Mouse (Mus musculus) retina, postnatal 1 day (tissue): ENCODE data around the gene 1700029H14Rik.

Experiments
- DNase-seq: peaks from one replicate; pipeline ENCODE4 v3.0.0-alpha.2; 2012

The 1700029H14Rik gene

GRCm38 (mm10) chr8:13562118-13562517, at the start of gene 1700029H14Rik:
Gene 1700029H14Rik, minus strand, starts transcription at chr8:13562461.
- DNase-seq, result no peak

- DNase-seq, result no peak
These were observed 49.4 kb upstream of the 1700029H14Rik start for GRCm38 (mm10) chr8:13611702-13612101.

GRCm38 (mm10) chr8:13609971-13610370, 47.7 kb upstream of the 1700029H14Rik start:
- DNase-seq, result no peak

- no peak for DNase-seq
These were observed 46.7 kb upstream of the 1700029H14Rik start for GRCm38 (mm10) chr8:13608946-13609345.

GRCm38 (mm10) chr8:13605920-13606480, 43.7 kb upstream of the 1700029H14Rik start:
- no peak for DNase-seq

GRCm38 (mm10) chr8:13602621-13603020, 40.4 kb upstream of the 1700029H14Rik start:
- DNase-seq, result peak; percentile 62

GRCm38 (mm10) chr8:13601166-13601565, 38.9 kb upstream of the 1700029H14Rik start:
- DNase-seq, result no peak

GRCm38 (mm10) chr8:13600716-13601115, 38.5 kb upstream of the 1700029H14Rik start:
- no peak for DNase-seq

- DNase-seq, result no peak
These were observed 37.9 kb upstream of the 1700029H14Rik start for GRCm38 (mm10) chr8:13600204-13600603.

GRCm38 (mm10) chr8:13597777-13598176, 35.5 kb upstream of the 1700029H14Rik start:
- no peak for DNase-seq

GRCm38 (mm10) chr8:13595861-13596260, 33.6 kb upstream of the 1700029H14Rik start:
- DNase-seq, result no peak

GRCm38 (mm10) chr8:13594884-13595323, 32.6 kb upstream of the 1700029H14Rik start:
- DNase-seq, result no peak

GRCm38 (mm10) chr8:13593340-13593739, 31.1 kb upstream of the 1700029H14Rik start:
- no peak for DNase-seq

GRCm38 (mm10) chr8:13591246-13591645, 29.0 kb upstream of the 1700029H14Rik start:
- no peak for DNase-seq

GRCm38 (mm10) chr8:13589071-13589470, 26.8 kb upstream of the 1700029H14Rik start:
- DNase-seq, result no peak

GRCm38 (mm10) chr8:13584652-13585051, 22.4 kb upstream of the 1700029H14Rik start:
- DNase-seq, result no peak

GRCm38 (mm10) chr8:13577869-13578268, 15.6 kb upstream of the 1700029H14Rik start:
- no peak for DNase-seq

- DNase-seq, result peak; percentile 14
These were observed 9.7 kb upstream of the 1700029H14Rik start for GRCm38 (mm10) chr8:13571999-13572398.

GRCm38 (mm10) chr8:13557526-13557925, 4.7 kb downstream of the 1700029H14Rik start:
- no peak for DNase-seq

- DNase-seq, result no peak
These were observed 10.8 kb downstream of the 1700029H14Rik start for GRCm38 (mm10) chr8:13551574-13551830.

GRCm38 (mm10) chr8:13550718-13551573, 11.3 kb downstream of the 1700029H14Rik start:
- DNase-seq, result peak; percentile 97

GRCm38 (mm10) chr8:13548831-13549230, 13.4 kb downstream of the 1700029H14Rik start:
- no peak for DNase-seq

GRCm38 (mm10) chr8:13548235-13548634, 14.0 kb downstream of the 1700029H14Rik start:
- peak; percentile 53 for DNase-seq

- DNase-seq, result no peak
These were observed 15.8 kb downstream of the 1700029H14Rik start for GRCm38 (mm10) chr8:13546421-13546820.
